Mouse (Mus musculus): ENCODE data around the gene Sema5b. TPM values are rescaled to one million over a fixed set of nuclear protein-coding genes. Genes with fewer than 3 reads are reported as not detected.

Gene Sema5b
- total and polyA plus RNA-seq, 2 experiments from 2014 or later = 0.67 to 4.8 TPM

DNA sequence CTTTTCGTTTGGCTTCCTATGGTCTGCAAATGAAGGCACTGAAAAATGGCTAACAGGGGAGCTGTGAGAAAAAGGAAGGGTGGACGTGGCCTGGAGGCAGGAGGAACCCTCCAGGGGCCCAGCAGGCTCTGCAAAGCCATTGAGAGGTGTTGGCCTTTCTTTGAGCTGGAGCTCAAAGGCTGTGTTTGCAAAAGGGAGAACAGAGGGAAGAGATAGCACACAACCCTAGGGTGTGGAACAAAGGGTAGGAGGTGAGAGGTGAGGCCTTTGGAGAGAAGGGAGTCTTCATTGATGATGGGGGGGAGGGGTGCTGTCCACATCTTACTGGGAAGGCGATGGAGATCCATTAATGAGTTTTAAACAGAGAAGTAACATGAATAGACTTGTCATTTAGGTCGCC is 94.0 kb downstream of the Sema5b start:
- H3K9me3 ChIP-seq (replicated peaks; ENCODE audit: control insufficient read depth, low read length) = no peaks in the 10 kb centered on the region
- H3K27me3 ChIP-seq (ENCODE audit: control insufficient read depth, insufficient read depth, low read length) = no peaks in the 10 kb centered on the region
- ATAC-seq (ENCODE audit: insufficient read depth, low read depth) (no peak), DNase-seq (ENCODE audit: low spot score) (no peak)
- H3K4me2 ChIP-seq (ENCODE audit: low read depth, low read length) = no peak overlapping the region
- 56% methylated on average over 4 of the region's 4 CpGs for WGBS
- H3K4me3 ChIP-seq (ENCODE audit: low read depth, low read length) = no peak overlapping the region
- H3K36me3 ChIP-seq (replicated peaks; ENCODE audit: control insufficient read depth, insufficient read depth, low read length) = no peaks in the 10 kb centered on the region
- TF ChIP-seq CTCF (IDR thresholded peaks at IDR 0.05; ENCODE audit: low read depth) = no peak
- no peak for TF ChIP-seq EP300 (IDR thresholded peaks at IDR 0.05; ENCODE audit: low read depth)
- peaks cover 6% of the 10 kb centered on the region for H3K4me1 ChIP-seq (ENCODE audit: control insufficient read depth, insufficient read depth)
- no peak overlapping the region for H3K27ac ChIP-seq (ENCODE audit: low read depth)
- no peak overlapping the region for H3K9ac ChIP-seq (replicated peaks; ENCODE audit: low read depth, low read length)

DNA sequence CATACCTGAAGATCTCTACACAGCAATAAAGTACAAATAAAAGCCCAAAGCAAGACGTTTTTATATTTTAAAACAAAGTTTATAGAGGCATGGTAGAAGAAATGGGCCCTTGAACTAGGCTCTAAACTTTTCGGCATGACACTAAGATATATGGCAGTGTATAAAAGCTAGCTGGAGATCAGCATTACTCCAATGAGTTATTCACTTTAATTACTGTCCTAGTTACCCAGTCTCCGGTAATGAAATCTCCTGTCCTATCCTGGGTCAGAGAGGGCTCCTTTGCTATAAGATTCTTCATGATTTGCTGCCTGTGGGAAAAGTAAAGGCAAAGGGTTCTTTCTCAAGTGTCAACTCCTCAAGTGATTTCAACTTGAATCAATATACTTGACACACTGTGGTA is 98.6 kb downstream of the Sema5b start:
- H3K27ac ChIP-seq (ENCODE audit: low read depth) = no peak overlapping the region
- no peak overlapping the region for H3K4me3 ChIP-seq (ENCODE audit: low read depth, low read length)
- H3K4me1 ChIP-seq (ENCODE audit: control insufficient read depth, insufficient read depth) = no peaks in the 10 kb centered on the region
- H3K36me3 ChIP-seq (replicated peaks; ENCODE audit: control insufficient read depth, insufficient read depth, low read length) = no peaks in the 10 kb centered on the region
- WGBS = 66% methylated on average over 3 of the region's 3 CpGs
- H3K9me3 ChIP-seq (replicated peaks; ENCODE audit: control insufficient read depth, low read length) = no peaks in the 10 kb centered on the region
- TF ChIP-seq CTCF (IDR thresholded peaks at IDR 0.05; ENCODE audit: low read depth) = no peak
- no peak for TF ChIP-seq EP300 (IDR thresholded peaks at IDR 0.05; ENCODE audit: low read depth)
- DNase-seq (ENCODE audit: low spot score) (no peak), ATAC-seq (ENCODE audit: insufficient read depth, low read depth) (no peak)
- H3K27me3 ChIP-seq (ENCODE audit: control insufficient read depth, insufficient read depth, low read length) = no peaks in the 10 kb centered on the region
- no peak overlapping the region for H3K9ac ChIP-seq (replicated peaks; ENCODE audit: low read depth, low read length)
- no peak overlapping the region for H3K4me2 ChIP-seq (ENCODE audit: low read depth, low read length)

DNA sequence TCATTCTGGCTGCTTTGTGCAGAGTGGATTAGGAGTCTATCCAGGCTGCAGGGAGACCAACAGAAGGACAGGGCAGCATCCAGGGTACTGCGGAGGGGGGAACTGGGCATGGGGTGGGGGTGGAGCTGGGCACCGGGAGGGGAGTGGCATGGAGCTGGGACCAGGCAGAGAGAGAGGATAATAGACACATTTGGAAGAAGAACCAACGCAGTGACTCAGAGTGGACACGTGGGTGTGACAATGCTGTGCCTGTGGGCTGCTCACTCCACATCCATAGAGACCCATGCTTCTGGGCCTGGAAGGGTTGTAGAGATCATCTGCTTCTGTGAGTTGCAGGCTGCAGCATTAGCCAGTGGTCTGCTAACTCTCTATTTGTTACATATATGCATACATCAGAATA is 107.9 kb downstream of the Sema5b start:
- no peak overlapping the region for H3K4me3 ChIP-seq (ENCODE audit: low read depth, low read length)
- H3K27ac ChIP-seq (ENCODE audit: low read depth) = no peak overlapping the region
- no peak overlapping the region for H3K4me2 ChIP-seq (ENCODE audit: low read depth, low read length)
- H3K4me1 ChIP-seq (ENCODE audit: control insufficient read depth, insufficient read depth) = no peaks in the 10 kb centered on the region
- no peak for TF ChIP-seq EP300 (IDR thresholded peaks at IDR 0.05; ENCODE audit: low read depth)
- TF ChIP-seq CTCF (IDR thresholded peaks at IDR 0.05; ENCODE audit: low read depth) = no peak
- peaks cover 5% of the 10 kb centered on the region; the same call in 1 of the 2 replicates for H3K27me3 ChIP-seq (ENCODE audit: control insufficient read depth, insufficient read depth, low read length)
- H3K36me3 ChIP-seq (replicated peaks; ENCODE audit: control insufficient read depth, insufficient read depth, low read length) = no peaks in the 10 kb centered on the region
- no peaks in the 10 kb centered on the region for H3K9me3 ChIP-seq (replicated peaks; ENCODE audit: control insufficient read depth, low read length)
- ATAC-seq (ENCODE audit: insufficient read depth, low read depth) = no peak
- WGBS = 70% methylated on average over 4 of the region's 4 CpGs
- no peak overlapping the region for H3K9ac ChIP-seq (replicated peaks; ENCODE audit: low read depth, low read length)
- DNase-seq (ENCODE audit: low spot score) = no peak

DNA sequence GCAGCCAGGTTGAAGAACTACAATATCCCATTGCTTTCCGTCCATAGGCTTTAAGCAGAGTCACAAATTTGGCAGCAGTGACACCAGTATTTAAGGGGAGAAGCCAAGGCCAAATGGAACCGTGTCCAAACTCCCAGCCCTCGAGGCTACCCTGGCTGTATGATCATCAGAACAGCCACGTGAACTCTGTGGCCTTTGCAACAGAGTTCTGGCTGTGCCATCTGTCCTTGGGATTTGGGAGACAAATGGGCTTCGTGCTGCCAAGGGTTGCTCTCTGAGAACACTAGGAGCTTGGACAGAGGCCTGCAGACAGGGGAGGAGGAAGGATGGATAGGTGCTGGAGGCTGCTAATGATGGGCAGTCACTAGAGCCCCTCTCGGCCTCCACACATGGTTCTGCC is 111.3 kb downstream of the Sema5b start:
- Histone ChIP-seq H3K27me3 (ENCODE audit: control insufficient read depth, insufficient read depth, low read length) (0 out of 2 replicates have a peak, but pooled peaks cover 5% of the 10 kb centered on the region), H3K4me1 (ENCODE audit: control insufficient read depth, insufficient read depth) (no peaks in the 10 kb centered on the region), H3K36me3 (replicated peaks; ENCODE audit: control insufficient read depth, insufficient read depth, low read length) (no peaks in the 10 kb centered on the region), H3K9me3 (replicated peaks; ENCODE audit: control insufficient read depth, low read length) (no peaks in the 10 kb centered on the region), H3K9ac (replicated peaks; ENCODE audit: low read depth, low read length) (no peak overlapping the region), H3K27ac (ENCODE audit: low read depth) (no peak overlapping the region), H3K4me2 (ENCODE audit: low read depth, low read length) (no peak overlapping the region), H3K4me3 (ENCODE audit: low read depth, low read length) (no peak overlapping the region)
- no peak for TF ChIP-seq CTCF (IDR thresholded peaks at IDR 0.05; ENCODE audit: low read depth)
- TF ChIP-seq EP300 (IDR thresholded peaks at IDR 0.05; ENCODE audit: low read depth) = no peak
- no peak for ATAC-seq (ENCODE audit: insufficient read depth, low read depth)
- WGBS = 52% methylated on average over 6 of the region's 6 CpGs
- DNase-seq (ENCODE audit: low spot score) = no peak

DNA sequence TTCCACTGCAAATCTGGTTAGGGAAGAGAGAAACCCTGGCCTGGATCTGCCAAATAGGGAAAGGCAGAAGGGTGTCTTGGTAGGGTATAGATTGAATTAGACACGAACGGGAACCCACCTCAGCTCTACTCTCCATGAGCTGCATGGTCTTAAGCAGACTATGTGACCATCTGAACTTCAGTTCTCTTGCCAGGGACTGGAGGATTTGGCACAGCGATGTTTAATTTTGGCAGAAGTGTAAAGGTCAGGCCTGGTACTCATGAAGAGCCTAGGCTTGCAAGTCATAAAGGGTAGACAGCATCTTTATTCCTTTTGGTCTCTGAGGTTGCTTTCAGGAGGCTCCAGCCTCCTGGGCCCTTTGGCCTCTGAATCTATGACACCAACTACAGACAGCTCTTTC is 111.8 kb downstream of the Sema5b start:
- Histone ChIP-seq H3K4me2 (ENCODE audit: low read depth, low read length) (no peak overlapping the region), H3K9ac (replicated peaks; ENCODE audit: low read depth, low read length) (no peak overlapping the region), H3K4me1 (ENCODE audit: control insufficient read depth, insufficient read depth) (no peaks in the 10 kb centered on the region), H3K27ac (ENCODE audit: low read depth) (no peak overlapping the region), H3K36me3 (replicated peaks; ENCODE audit: control insufficient read depth, insufficient read depth, low read length) (no peaks in the 10 kb centered on the region), H3K9me3 (replicated peaks; ENCODE audit: control insufficient read depth, low read length) (no peaks in the 10 kb centered on the region), H3K4me3 (ENCODE audit: low read depth, low read length) (no peak overlapping the region), H3K27me3 (ENCODE audit: control insufficient read depth, insufficient read depth, low read length) (0 out of 2 replicates have a peak, but pooled peaks cover 10% of the 10 kb centered on the region)
- DNase-seq (ENCODE audit: low spot score) (no peak), ATAC-seq (ENCODE audit: insufficient read depth, low read depth) (no peak)
- TF ChIP-seq CTCF (IDR thresholded peaks at IDR 0.05; ENCODE audit: low read depth) (no peak), EP300 (IDR thresholded peaks at IDR 0.05; ENCODE audit: low read depth) (no peak)
- 83% methylated on average over 3 of the region's 3 CpGs for WGBS

DNA sequence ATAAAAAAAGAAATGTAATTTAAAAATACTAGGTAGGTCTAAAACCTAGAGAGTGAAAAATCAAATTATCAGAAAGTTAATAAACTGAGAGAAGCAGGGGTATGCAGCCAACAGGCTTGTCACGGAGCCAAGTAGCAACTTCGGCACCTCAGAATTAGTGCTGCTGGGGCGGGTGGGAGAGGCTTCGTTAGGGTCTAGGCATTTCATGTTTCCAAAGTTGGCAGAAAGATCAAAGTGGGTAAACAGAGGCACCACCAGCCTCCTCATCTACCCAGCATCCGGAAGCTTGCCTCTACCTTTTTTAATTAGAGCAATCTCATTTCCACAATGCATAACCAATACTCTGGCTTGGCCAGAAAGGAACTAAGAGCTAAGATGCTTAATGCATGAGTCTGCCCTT is 113.0 kb downstream of the Sema5b start:
- Histone ChIP-seq H3K27me3 (ENCODE audit: control insufficient read depth, insufficient read depth, low read length) (peaks cover 23% of the 10 kb centered on the region), H3K4me1 (ENCODE audit: control insufficient read depth, insufficient read depth) (no peaks in the 10 kb centered on the region), H3K4me2 (ENCODE audit: low read depth, low read length) (no peak overlapping the region), H3K4me3 (ENCODE audit: low read depth, low read length) (no peak overlapping the region), H3K27ac (ENCODE audit: low read depth) (no peak overlapping the region), H3K9me3 (replicated peaks; ENCODE audit: control insufficient read depth, low read length) (no peaks in the 10 kb centered on the region), H3K36me3 (replicated peaks; ENCODE audit: control insufficient read depth, insufficient read depth, low read length) (no peaks in the 10 kb centered on the region), H3K9ac (replicated peaks; ENCODE audit: low read depth, low read length) (no peak overlapping the region)
- DNase-seq (ENCODE audit: low spot score) = no peak
- TF ChIP-seq CTCF (IDR thresholded peaks at IDR 0.05; ENCODE audit: low read depth) = no peak
- TF ChIP-seq EP300 (IDR thresholded peaks at IDR 0.05; ENCODE audit: low read depth) = no peak
- no peak for ATAC-seq (ENCODE audit: insufficient read depth, low read depth)
- 73% methylated on average over 5 of the region's 5 CpGs for WGBS
